Mouse (Mus musculus) ES-Bruce4 (cell line): ENCODE data around the gene Gm49361. TPM values are rescaled to one million over a fixed set of nuclear protein-coding genes. Genes with fewer than 3 reads are reported as not detected.
"Not testable (repeated sequence)": the region's sequence is repeated elsewhere in the genome, so short reads cannot be mapped to it uniquely, and the experiment has no call there.

Source experiments
- H3K27ac ChIP-seq: 2 replicates; pipeline ENCODE4 v1.5.1; 2012; ENCODE audit warnings: low read length, inconsistent platforms; ENCODE audit not compliant: insufficient read depth
- H3K27me3 ChIP-seq: 2 replicates; pipeline ENCODE4 v1.6.1; 2012; ENCODE audit warnings: mild to moderate bottlenecking, low read length, inconsistent platforms; ENCODE audit not compliant: control insufficient read depth, poor library complexity, insufficient read depth, severe bottlenecking
- H3K36me3 ChIP-seq: 2 replicates; pipeline ENCODE4 v1.6.1; 2012; ENCODE audit warnings: inconsistent platforms, mild to moderate bottlenecking, low read length, moderate library complexity; ENCODE audit not compliant: control insufficient read depth, poor library complexity, insufficient read depth, severe bottlenecking
- H3K4me1 ChIP-seq: one replicate; pipeline ENCODE4 v1.8.1; 2011; ENCODE audit warnings: low read length; ENCODE audit not compliant: control insufficient read depth, insufficient read depth
- H3K4me3 ChIP-seq: 2 replicates; pipeline ENCODE4 v1.5.1; 2011; ENCODE audit warnings: low read depth, mild to moderate bottlenecking, low read length
- H3K9ac ChIP-seq: 2 replicates; pipeline ENCODE4 v1.6.1; 2012; ENCODE audit warnings: low read depth, mild to moderate bottlenecking, inconsistent platforms; ENCODE audit not compliant: poor library complexity, severe bottlenecking
- H3K9me3 ChIP-seq: replicated peaks from 2 replicates; pipeline ENCODE4 v1.6.1; 2012; ENCODE audit warnings: mild to moderate bottlenecking, low read length, inconsistent platforms; ENCODE audit not compliant: control insufficient read depth, poor library complexity, insufficient read depth, severe bottlenecking
- CTCF ChIP-seq: IDR thresholded peaks from one replicate; pipeline ENCODE4 v1.8.1; 2011; ENCODE audit warnings: low read depth, low read length
- EP300 ChIP-seq: IDR thresholded peaks from 2 replicates; pipeline ENCODE4 v1.6.1; 2011; ENCODE audit warnings: low read depth, low read length; ENCODE audit not compliant: insufficient read depth
- POLR2A ChIP-seq: IDR thresholded peaks from one replicate; pipeline ENCODE4 v1.8.1; 2011; ENCODE audit warnings: low read length; ENCODE audit not compliant: insufficient read depth
- polyA plus RNA-seq: library from polyadenylated mRNA; stranded (reverse); fragments of >200 nt; gene quantifications from 2 replicates; pipeline ENCODE4 v1.2.4, GENCODE M21; 2011; ENCODE audit warnings: low read depth; ENCODE audit not compliant: missing spikeins, insufficient read depth, insufficient read length

Gm49361 gene
- polyA plus RNA-seq, 1 experiment = not detected

- H3K36me3 ChIP-seq = no peaks in the 10 kb centered on the region
- no peak overlapping the region for H3K4me3 ChIP-seq
- peaks cover 1% of the 10 kb centered on the region for H3K4me1 ChIP-seq
- no peak overlapping the region for H3K9ac ChIP-seq
- H3K27ac ChIP-seq = no peak overlapping the region
- TF ChIP-seq POLR2A (no peak), CTCF (no peak), EP300 (no peak)
- no peaks in the 10 kb centered on the region for H3K9me3 ChIP-seq
- no peaks in the 10 kb centered on the region for H3K27me3 ChIP-seq
Observed at GRCm38 (mm10) chr14:57690681-57691080, 55.2 kb downstream of the Gm49361 start.

- not testable (repeated sequence) for H3K9ac ChIP-seq, H3K9me3 ChIP-seq, H3K36me3 ChIP-seq, H3K4me3 ChIP-seq, H3K27me3 ChIP-seq, H3K27ac ChIP-seq, H3K4me1 ChIP-seq
Observed at GRCm38 (mm10) chr14:57688066-57688465, 57.8 kb downstream of the Gm49361 start.

- TF ChIP-seq EP300 (no peak), POLR2A (no peak), CTCF (no peak)
- H3K36me3 ChIP-seq = no peaks in the 10 kb centered on the region
- no peak overlapping the region for H3K27ac ChIP-seq
- H3K4me3 ChIP-seq = no peak overlapping the region
- H3K9ac ChIP-seq = no peak overlapping the region
- no peaks in the 10 kb centered on the region for H3K9me3 ChIP-seq
- H3K4me1 ChIP-seq = peaks cover 1% of the 10 kb centered on the region
- H3K27me3 ChIP-seq = no peaks in the 10 kb centered on the region
Observed at GRCm38 (mm10) chr14:57687441-57687840, 58.5 kb downstream of the Gm49361 start.

- Histone ChIP-seq H3K36me3 (no peaks in the 10 kb centered on the region), H3K4me1 (peaks cover 1% of the 10 kb centered on the region), H3K9ac (no peak overlapping the region), H3K27me3 (no peaks in the 10 kb centered on the region), H3K4me3 (no peak overlapping the region), H3K27ac (no peak overlapping the region), H3K9me3 (no peaks in the 10 kb centered on the region)
- TF ChIP-seq EP300 (no peak), POLR2A (no peak), CTCF (no peak)
Observed at GRCm38 (mm10) chr14:57686647-57687046, 59.3 kb downstream of the Gm49361 start.

- no peaks in the 10 kb centered on the region for H3K36me3 ChIP-seq
- no peak overlapping the region for H3K9ac ChIP-seq
- no peaks in the 10 kb centered on the region for H3K27me3 ChIP-seq
- no peaks in the 10 kb centered on the region for H3K4me1 ChIP-seq
- TF ChIP-seq CTCF (peak; percentile 46), EP300 (no peak), POLR2A (no peak)
- H3K4me3 ChIP-seq = no peak overlapping the region
- H3K9me3 ChIP-seq = no peaks in the 10 kb centered on the region
- no peak overlapping the region for H3K27ac ChIP-seq
Observed at GRCm38 (mm10) chr14:57684579-57684978, 61.3 kb downstream of the Gm49361 start.

GRCm38 (mm10) chr14:57682751-57683150, 63.2 kb downstream of the Gm49361 start:
- no peaks in the 10 kb centered on the region for H3K36me3 ChIP-seq
- TF ChIP-seq POLR2A = no peak
- no peak for TF ChIP-seq EP300
- no peak for TF ChIP-seq CTCF
- H3K4me3 ChIP-seq = no peak overlapping the region
- no peak overlapping the region for H3K27ac ChIP-seq
- no peaks in the 10 kb centered on the region for H3K27me3 ChIP-seq
- no peaks in the 10 kb centered on the region for H3K4me1 ChIP-seq
- no peaks in the 10 kb centered on the region for H3K9me3 ChIP-seq
- no peak overlapping the region for H3K9ac ChIP-seq
